In genomic region chr16:91861784-91862371, GRCm38 (mm10) we compare ENCODE assay signal across 8 mouse cellular contexts.
DNase-seq lines count a peak whose midpoint lies in the region; ATAC-seq and TF ChIP-seq lines count a peak whose summit lies in the region.

No protein-coding gene starts in this region.

- H3K4me1 ChIP-seq in lung, adult 2 months (ENCODE audit: control insufficient read depth, insufficient read depth, low read length), result peaks cover 5% of the 10 kb centered on the region; the same call in 1 of the 2 replicates
- H3K4me1 ChIP-seq in embryonic facial prominence, embryonic 15.5 days, result peaks cover 28% of the 10 kb centered on the region
- H3K4me1 ChIP-seq in heart, embryonic 15.5 days (replicated peaks), result peaks cover 45% of the 10 kb centered on the region
- peaks cover 42% of the 10 kb centered on the region for H3K4me1 ChIP-seq in limb, embryonic 15.5 days
- H3K4me1 ChIP-seq in stomach, postnatal 0 days (replicated peaks; ENCODE audit: control insufficient read depth, insufficient read depth), result peaks cover 6% of the 10 kb centered on the region; the same call in 1 of the 2 replicates

- H3K36me3 ChIP-seq in embryonic facial prominence, embryonic 15.5 days, result peaks cover 35% of the 10 kb centered on the region
- peaks cover 13% of the 10 kb centered on the region; the same call in 1 of the 2 replicates for H3K36me3 ChIP-seq in heart, embryonic 15.5 days
- H3K36me3 ChIP-seq in limb, embryonic 15.5 days, result peaks cover 36% of the 10 kb centered on the region
- H3K36me3 ChIP-seq in stomach, postnatal 0 days (ENCODE audit: control insufficient read depth, insufficient read depth, low read length), result peaks cover 12% of the 10 kb centered on the region

- no peak for TF ChIP-seq POLR2A in lung, adult 2 months (IDR thresholded peaks at IDR 0.05; ENCODE audit: borderline replicate concordance, extremely low read depth, low read depth, low read length)

- peak; percentile 38 to 44 for DNase-seq in lung, adult 18-20 months
- DNase-seq in lung, adult 2 months, result no peak
- no peak for DNase-seq in stomach, postnatal 0 days (ENCODE audit: low spot score)
- no peak for DNase-seq in thymus, postnatal 36 days
- DNase-seq in MN1 (ENCODE audit: low spot score), result no peak

- H3K9ac ChIP-seq in embryonic facial prominence, embryonic 15.5 days, result no peak overlapping the region
- H3K9ac ChIP-seq in heart, embryonic 15.5 days, result no peak overlapping the region
- H3K9ac ChIP-seq in limb, embryonic 15.5 days, result no peak overlapping the region
- H3K9ac ChIP-seq in stomach, postnatal 0 days (ENCODE audit: low read length), result no peak overlapping the region

- 67% methylated on average over 6 of the region's 6 CpGs for WGBS in lung, adult 2 months
- 48% methylated on average over 6 of the region's 6 CpGs for WGBS in embryonic facial prominence, embryonic 15.5 days
- 44% methylated on average over 6 of the region's 6 CpGs for WGBS in heart, embryonic 15.5 days
- WGBS in limb, embryonic 15.5 days, result 40% methylated on average over 6 of the region's 6 CpGs
- WGBS in stomach, postnatal 0 days, result 48% methylated on average over 6 of the region's 6 CpGs

- ATAC-seq in embryonic facial prominence, embryonic 15.5 days (ENCODE audit: insufficient number of reproducible peaks, low FRiP score, low TSS enrichment, low read depth), result no peak; the same call in 1 of the 2 replicates
- ATAC-seq in heart, embryonic 15.5 days (replicated peaks; ENCODE audit: insufficient number of reproducible peaks, insufficient read depth, low FRiP score, low read depth), result no peak
- peak; percentile 37; the same call in 1 of the 2 replicates for ATAC-seq in limb, embryonic 15.5 days (ENCODE audit: insufficient number of reproducible peaks, low FRiP score, low TSS enrichment, low read depth)
- ATAC-seq in stomach, postnatal 0 days (ENCODE audit: low FRiP score, low TSS enrichment), result no peak; the same call in 1 of the 2 replicates

- TF ChIP-seq CTCF in lung, adult 2 months (IDR thresholded peaks at IDR 0.05; ENCODE audit: insufficient read depth, low read length), result no peak
- TF ChIP-seq CTCF in stomach, postnatal 0 days (IDR thresholded peaks at IDR 0.05; ENCODE audit: low read depth), result no peak

- peak overlapping the region; percentile 76 for H3K27ac ChIP-seq in embryonic facial prominence, embryonic 15.5 days (replicated peaks)
- peak overlapping the region; percentile 62 for H3K27ac ChIP-seq in heart, embryonic 15.5 days
- H3K27ac ChIP-seq in limb, embryonic 15.5 days, result peak overlapping the region; percentile 82
- peak overlapping the region; percentile 53 for H3K27ac ChIP-seq in stomach, postnatal 0 days (replicated peaks)

- H3K4me3 ChIP-seq in lung, adult 2 months (replicated peaks; ENCODE audit: extremely low read depth, low read depth, low read length), result no peak overlapping the region
- H3K4me3 ChIP-seq in embryonic facial prominence, embryonic 15.5 days (replicated peaks), result no peak overlapping the region
- H3K4me3 ChIP-seq in heart, embryonic 15.5 days, result no peak overlapping the region
- H3K4me3 ChIP-seq in limb, embryonic 15.5 days, result no peak overlapping the region
- H3K4me3 ChIP-seq in stomach, postnatal 0 days (ENCODE audit: low read depth, low read length), result no peak overlapping the region

- H3K4me2 ChIP-seq in embryonic facial prominence, embryonic 15.5 days (replicated peaks), result no peak overlapping the region
- no peak overlapping the region for H3K4me2 ChIP-seq in heart, embryonic 15.5 days
- H3K4me2 ChIP-seq in limb, embryonic 15.5 days, result no peak overlapping the region
- no peak overlapping the region for H3K4me2 ChIP-seq in stomach, postnatal 0 days (replicated peaks; ENCODE audit: low read depth)

- no peaks in the 10 kb centered on the region for H3K9me3 ChIP-seq in embryonic facial prominence, embryonic 15.5 days (replicated peaks)
- no peaks in the 10 kb centered on the region for H3K9me3 ChIP-seq in heart, embryonic 15.5 days (replicated peaks)
- no peaks in the 10 kb centered on the region for H3K9me3 ChIP-seq in limb, embryonic 15.5 days
- H3K9me3 ChIP-seq in stomach, postnatal 0 days (ENCODE audit: control insufficient read depth, low read length), result no peaks in the 10 kb centered on the region

- no peaks in the 10 kb centered on the region for H3K27me3 ChIP-seq in embryonic facial prominence, embryonic 15.5 days
- H3K27me3 ChIP-seq in heart, embryonic 15.5 days, result no peaks in the 10 kb centered on the region
- H3K27me3 ChIP-seq in limb, embryonic 15.5 days, result no peaks in the 10 kb centered on the region
- H3K27me3 ChIP-seq in stomach, postnatal 0 days (ENCODE audit: control insufficient read depth, insufficient read depth, low read length), result no peaks in the 10 kb centered on the region

- no peak for TF ChIP-seq EP300 in stomach, postnatal 0 days (optimal IDR thresholded peaks at IDR 0.05)

Comparison
In these comparisons a context has a peak if more than half of its experiments do, and no peak if none do; other contexts are left out.
1. DNase-seq: peak in lung, adult 18-20 months (2 of 2); none in lung, adult 2 months (single experiment), stomach, postnatal 0 days (single experiment), thymus, postnatal 36 days (0 of 2) and MN1 (single experiment).
2. Peak in every context shown above with its lines, with median percentiles within 50 percentile points of each other: H3K27ac ChIP-seq.